Mouse (Mus musculus): Measurements from ENCODE around the gene Grcc10.
A peak's percentile ranks its signal among the peaks of the same experiment; 100 is the strongest.

Grcc10 gene

DNA sequence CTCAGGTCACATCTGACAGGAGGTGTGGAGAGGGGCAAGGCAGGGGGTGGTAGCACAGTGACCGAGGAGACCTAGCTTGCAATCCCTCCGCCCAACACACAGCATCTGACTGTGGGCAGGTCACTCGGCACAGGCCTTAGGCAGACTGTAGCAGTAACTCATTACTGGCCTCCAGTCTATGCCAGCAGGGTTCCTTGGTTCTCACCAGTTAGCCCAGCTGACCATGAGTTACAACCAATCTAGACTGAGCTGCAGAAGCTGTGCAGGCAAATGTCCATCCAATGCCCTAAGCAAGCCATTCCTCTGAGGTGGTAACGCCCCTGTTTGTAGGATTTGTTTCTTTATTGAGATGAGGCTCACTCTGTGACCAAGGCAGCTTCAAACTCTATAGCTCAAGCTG lies 41.8 kb downstream of the Grcc10 start:
- no peak for DNase-seq

DNA sequence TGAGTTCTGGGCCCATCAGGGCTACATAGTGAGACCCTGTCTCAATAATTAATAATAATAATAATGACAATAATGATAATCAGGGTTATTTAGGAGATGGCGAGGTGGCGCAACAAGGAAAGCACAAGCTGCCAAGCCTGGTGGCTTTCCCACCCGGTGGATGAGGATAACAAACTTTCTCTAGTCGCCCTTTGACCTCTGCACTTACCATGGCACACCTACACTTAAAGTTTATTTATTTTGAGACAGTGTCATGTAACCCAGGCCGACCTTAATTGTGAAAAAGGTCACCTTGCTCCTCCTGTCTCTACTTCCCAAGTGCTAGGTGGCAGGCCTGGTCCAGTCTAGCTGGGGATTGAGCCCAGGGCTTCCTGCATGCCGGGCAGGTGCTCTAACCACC lies 42.4 kb downstream of the Grcc10 start:
- no peak for DNase-seq

DNA sequence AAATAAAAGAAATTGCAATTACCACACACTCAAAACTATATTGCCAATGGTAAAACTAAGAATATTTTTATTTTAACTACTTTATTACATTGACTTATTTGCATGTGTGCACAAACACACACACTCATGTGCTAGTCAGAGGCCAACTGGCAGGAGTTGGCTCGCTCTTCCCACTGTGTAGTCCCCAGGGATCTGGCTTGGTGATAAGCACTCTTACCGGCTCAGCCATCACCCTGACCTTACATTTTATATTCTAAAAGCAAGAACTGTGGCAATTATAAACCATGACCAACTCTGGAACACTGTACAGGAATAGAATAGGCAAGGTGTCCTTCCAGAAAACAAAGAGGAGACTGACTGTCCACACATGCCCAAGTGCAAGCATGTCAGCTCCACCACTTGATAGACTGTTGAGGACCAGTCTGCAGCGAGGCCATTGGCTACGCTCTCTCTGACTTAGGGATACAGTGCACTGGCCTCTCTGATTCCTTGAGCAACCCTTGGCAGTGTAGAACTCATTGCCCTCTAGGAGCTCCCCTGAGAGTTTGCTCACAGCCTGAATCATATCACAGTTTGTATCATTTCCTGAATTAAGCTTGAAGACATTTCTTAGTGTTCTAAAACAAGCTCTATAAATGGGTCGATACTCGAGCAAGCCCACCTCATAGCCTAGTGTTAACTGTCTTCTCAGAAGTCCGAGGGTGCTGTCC lies 44.6 kb downstream of the Grcc10 start:
- DNase-seq: no peak

DNA sequence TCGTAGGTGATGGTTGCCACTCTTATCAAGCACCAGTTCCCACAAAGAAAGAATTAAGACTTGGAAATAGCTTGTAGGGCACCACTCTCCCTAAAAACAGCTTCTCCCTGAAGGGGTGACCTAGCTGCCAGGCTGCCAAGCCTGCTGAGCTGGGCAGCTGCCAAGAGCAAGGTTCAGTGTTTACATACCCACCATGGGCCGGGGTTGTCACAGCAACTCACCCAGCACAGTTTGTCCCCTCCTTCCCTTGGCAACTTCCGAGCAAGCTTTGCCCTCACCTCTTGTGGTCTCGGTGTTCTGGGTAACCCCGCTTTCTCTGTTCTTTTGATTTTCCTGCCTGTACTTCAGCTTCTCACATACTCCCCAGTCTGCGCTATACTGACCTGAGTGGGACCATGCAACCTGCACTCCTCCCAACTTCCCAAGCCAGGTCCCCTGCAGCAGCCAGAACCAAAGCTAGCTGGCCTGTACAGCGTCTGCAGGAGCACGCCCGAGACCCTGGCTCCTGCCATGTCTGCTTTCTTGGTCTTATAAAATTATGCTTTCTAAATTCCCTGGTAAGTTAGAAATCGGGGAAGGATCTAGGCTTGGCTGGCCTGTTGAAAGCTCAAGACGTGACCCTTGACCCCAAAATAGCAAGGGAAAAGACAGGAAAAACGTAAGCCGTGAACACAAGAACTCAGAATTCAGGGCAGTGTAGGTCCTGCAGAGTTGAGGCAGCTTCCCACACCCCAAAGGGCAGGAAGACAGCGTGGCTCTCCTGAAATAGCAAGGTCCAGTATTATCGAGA lies 46.8 kb downstream of the Grcc10 start:
- DNase-seq: peak; percentile 84

DNA sequence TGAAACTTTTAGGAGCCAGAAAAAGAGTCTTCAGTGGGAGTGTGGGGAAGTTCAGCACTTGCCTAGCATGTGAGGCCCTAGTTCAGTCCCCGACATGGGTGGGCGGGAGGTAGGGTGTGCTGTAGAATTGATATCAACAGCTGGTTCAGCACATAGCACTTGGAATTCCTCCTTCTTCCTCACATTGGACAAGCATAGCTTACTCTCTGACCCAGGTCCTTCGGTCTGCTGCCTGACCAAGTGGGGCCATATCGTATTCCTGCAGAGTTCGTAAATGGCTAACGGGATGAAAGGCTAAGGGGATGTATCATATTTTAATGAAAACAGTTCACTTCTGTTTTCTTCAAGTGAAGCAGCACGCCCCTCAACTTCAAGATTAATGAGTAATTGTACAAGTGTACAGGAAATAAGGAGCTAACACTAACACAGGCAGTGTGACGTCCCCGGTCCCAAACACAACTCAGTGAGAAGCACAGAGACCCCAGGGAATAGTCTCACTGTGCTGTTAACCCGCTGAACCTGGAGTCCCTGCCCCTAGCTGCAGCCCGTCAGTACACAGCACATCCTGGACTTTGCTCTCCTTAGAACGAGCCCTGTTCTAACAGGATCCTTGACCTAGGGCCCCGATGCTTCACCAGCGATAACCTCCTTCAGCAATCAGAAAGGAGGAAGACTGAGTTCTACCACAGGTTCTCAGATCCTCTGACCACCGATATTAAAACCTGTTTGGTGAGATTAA lies 47.8 kb downstream of the Grcc10 start:
- DNase-seq: no peak

DNA sequence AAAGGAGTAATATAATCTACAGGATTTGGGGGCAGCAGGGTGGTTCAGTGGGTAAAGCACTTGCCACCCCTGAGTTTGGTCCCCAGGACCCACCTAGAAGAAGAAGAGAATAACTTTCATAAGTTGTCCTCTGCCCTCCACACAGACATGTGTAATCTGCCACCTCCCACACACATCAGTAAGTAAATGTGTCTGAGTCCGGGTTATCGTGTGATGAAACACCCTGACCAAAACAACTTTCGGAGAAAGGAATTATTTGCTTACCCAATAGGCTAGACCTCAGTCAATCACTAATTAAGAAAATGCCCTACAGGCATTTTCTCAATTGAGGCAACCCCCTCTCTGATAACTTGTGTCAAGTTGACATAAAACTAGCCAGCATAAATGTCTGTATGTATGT lies 50.7 kb downstream of the Grcc10 start:
- no peak for DNase-seq

All from lung, postnatal 10 days (tissue).